Mouse (Mus musculus) midbrain, embryonic 16.5 days (tissue): ENCODE measurements around the gene Apba3. TPM values are rescaled to one million over a fixed set of nuclear protein-coding genes. Genes with fewer than 3 reads are reported as not detected.
A peak's percentile ranks its signal among the peaks of the same experiment; 100 is the strongest.

Source experiments
- ATAC-seq: fragments of 200-750 bp; cut with Nextera tagmentation; 2 replicates; pipeline ENCODE4 v1.8.0; 2017; ENCODE audit warnings: moderate TSS enrichment
- H3K27ac ChIP-seq: fragments of 300-500 bp; sonication (generic); 2 replicates; pipeline ENCODE4 v1.5.1; 2014; ENCODE audit warnings: mild to moderate bottlenecking, low read length, mixed read lengths
- H3K27me3 ChIP-seq: fragments of 300-500 bp; sonication (generic); 2 replicates; pipeline ENCODE4 v1.6.1; 2014; ENCODE audit warnings: low read depth, low read length, mixed read lengths; ENCODE audit not compliant: control insufficient read depth, insufficient read depth
- H3K36me3 ChIP-seq: fragments of 300-500 bp; sonication (generic); 2 replicates; pipeline ENCODE4 v1.6.1; 2014; ENCODE audit warnings: mild to moderate bottlenecking, low read length, moderate library complexity, mixed read lengths; ENCODE audit not compliant: control insufficient read depth, insufficient read depth
- H3K4me1 ChIP-seq: fragments of 300-500 bp; sonication (generic); 2 replicates; pipeline ENCODE4 v1.6.1; 2014; ENCODE audit warnings: mild to moderate bottlenecking, low read length, mixed read lengths; ENCODE audit not compliant: control insufficient read depth, insufficient read depth
- H3K4me2 ChIP-seq: fragments of 300-500 bp; sonication (generic); 2 replicates; pipeline ENCODE4 v1.6.1; 2014; ENCODE audit warnings: mild to moderate bottlenecking, low read length, mixed read lengths
- H3K4me3 ChIP-seq: fragments of 300-500 bp; sonication (generic); 2 replicates; pipeline ENCODE4 v1.5.1; 2014; ENCODE audit warnings: low read depth, mild to moderate bottlenecking, low read length, moderate library complexity, mixed read lengths
- H3K9ac ChIP-seq: fragments of 300-500 bp; sonication (generic); 2 replicates; pipeline ENCODE4 v1.6.1; 2014; ENCODE audit warnings: low read depth, low read length, mixed read lengths
- H3K9me3 ChIP-seq: fragments of 300-500 bp; sonication (generic); replicated peaks from 2 replicates; pipeline ENCODE4 v1.6.1; 2014; ENCODE audit warnings: mild to moderate bottlenecking, low read length, mixed read lengths; ENCODE audit not compliant: control insufficient read depth, poor library complexity, severe bottlenecking
- WGBS: fragments of 180-500 bp; shearing (Covaris S2); extraction: QIAGEN DNeasy Blood & Tissue Kit; methylation state at CpG from one replicate; pipeline ENCODE4 v1.1.7; 2014; 5-methylcytosine and 5-hydroxymethylcytosine counted together
- microRNA-seq: library from miRNA; unstranded; fragments of <30 nt; microRNA quantifications from one replicate; pipeline ENCODE4, GENCODE M21; 2017
- polyA plus RNA-seq: library from polyadenylated mRNA; unstranded; fragments of >200 nt; fragmentation: Nextera tagmentation; extraction: Ambion mirVana; gene quantifications from 2 replicates; pipeline ENCODE4 v1.2.1, GENCODE M21; 2015

Apba3 gene
- polyA plus RNA-seq, 1 experiment from 2014 or later = 33.8 TPM

- peak overlapping the region; percentile 78; the same call in 1 of the 2 replicates for H3K4me3 ChIP-seq
- no peak for ATAC-seq
- no peaks in the 10 kb centered on the region for H3K9me3 ChIP-seq
- H3K36me3 ChIP-seq = peaks cover 38% of the 10 kb centered on the region
- H3K4me1 ChIP-seq = peaks cover 21% of the 10 kb centered on the region
- peak overlapping the region; percentile 88 for H3K27ac ChIP-seq
- 46% methylated on average over 8 of the region's 8 CpGs for WGBS
- peak overlapping the region; percentile 68 for H3K4me2 ChIP-seq
- peak overlapping the region; percentile 59 for H3K9ac ChIP-seq
- no peaks in the 10 kb centered on the region for H3K27me3 ChIP-seq
Measured at GRCm38 (mm10) chr10:81319330-81319699, 52.6 kb downstream of the Apba3 start.

GRCm38 (mm10) chr10:81319741-81320549 is 53.2 kb downstream of the Apba3 start:
- H3K4me3 ChIP-seq = peak overlapping the region; percentile 78
- H3K4me1 ChIP-seq = peaks cover 21% of the 10 kb centered on the region
- peaks cover 42% of the 10 kb centered on the region for H3K36me3 ChIP-seq
- peak overlapping the region; percentile 68 for H3K4me2 ChIP-seq
- ATAC-seq = peak; percentile 47
- under 1% methylated on average over 38 of the region's 38 CpGs for WGBS
- peak overlapping the region; percentile 59 for H3K9ac ChIP-seq
- peak overlapping the region; percentile 88 for H3K27ac ChIP-seq
- no peaks in the 10 kb centered on the region for H3K9me3 ChIP-seq
- no peaks in the 10 kb centered on the region for H3K27me3 ChIP-seq

DNA sequence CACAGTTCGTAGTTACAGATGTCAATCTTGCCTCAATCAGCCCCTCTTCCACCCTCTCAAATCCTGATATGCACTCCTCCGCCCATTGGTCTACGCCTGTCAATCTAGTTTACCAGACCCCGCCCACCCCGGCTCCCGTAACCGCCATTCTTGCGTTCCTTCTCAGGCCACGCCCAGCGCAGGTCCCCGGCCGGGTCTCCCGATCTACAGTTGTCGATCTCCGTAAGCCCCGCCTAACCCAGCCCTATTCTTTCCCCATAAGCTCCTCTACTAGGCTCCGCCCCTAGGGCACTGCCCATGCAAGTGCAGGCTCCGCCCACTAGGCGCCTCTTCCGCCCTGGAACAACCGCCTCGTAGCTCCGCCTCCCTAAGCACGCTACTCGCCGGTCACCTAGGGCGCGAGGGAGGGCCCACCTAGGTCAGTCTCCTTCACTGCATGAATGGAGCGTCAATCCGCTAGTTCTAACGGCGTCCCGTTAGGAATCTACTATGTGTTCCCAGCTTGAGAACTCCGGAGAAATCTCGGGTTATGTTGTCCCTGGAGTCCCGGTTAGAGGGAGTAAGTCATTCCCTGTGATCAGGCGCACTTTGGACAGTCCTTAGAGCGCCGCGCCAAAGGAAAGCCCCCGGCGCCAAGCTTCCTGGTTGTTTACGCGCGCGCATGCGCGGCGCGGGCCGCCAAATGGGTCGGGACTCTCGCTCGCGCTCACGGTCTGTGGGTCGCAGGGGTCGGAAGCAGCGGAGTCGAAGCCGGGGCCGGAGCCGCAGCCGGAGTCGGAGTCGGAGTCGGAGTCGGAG is 54.0 kb downstream of the Apba3 start, which contains the start of gene Cactin:
Gene Cactin (plus strand): TSS at position 554 of the 798 bp plus-strand sequence.
- Histone ChIP-seq H3K4me2 (peak within 1 kb of the TSS; percentile 68), H3K27ac (peak within 1 kb of the TSS; percentile 88), H3K4me3 (peak within 1 kb of the TSS; percentile 78), H3K4me1 (peaks cover 21% of the 10 kb centered on the region), H3K27me3 (no peaks in the 10 kb centered on the region), H3K9ac (peak within 1 kb of the TSS; percentile 77), H3K9me3 (no peaks in the 10 kb centered on the region), H3K36me3 (peaks cover 41% of the 10 kb centered on the region)
- ATAC-seq = peak; percentile 92
- under 1% methylated on average over 68 of the region's 68 CpGs for WGBS

GRCm38 (mm10) chr10:81321436-81321835 is 54.7 kb downstream of the Apba3 start:
- H3K4me2 ChIP-seq = peak overlapping the region; percentile 68
- WGBS = 3% methylated on average over 19 of the region's 20 CpGs
- peaks cover 43% of the 10 kb centered on the region for H3K36me3 ChIP-seq

DNA sequence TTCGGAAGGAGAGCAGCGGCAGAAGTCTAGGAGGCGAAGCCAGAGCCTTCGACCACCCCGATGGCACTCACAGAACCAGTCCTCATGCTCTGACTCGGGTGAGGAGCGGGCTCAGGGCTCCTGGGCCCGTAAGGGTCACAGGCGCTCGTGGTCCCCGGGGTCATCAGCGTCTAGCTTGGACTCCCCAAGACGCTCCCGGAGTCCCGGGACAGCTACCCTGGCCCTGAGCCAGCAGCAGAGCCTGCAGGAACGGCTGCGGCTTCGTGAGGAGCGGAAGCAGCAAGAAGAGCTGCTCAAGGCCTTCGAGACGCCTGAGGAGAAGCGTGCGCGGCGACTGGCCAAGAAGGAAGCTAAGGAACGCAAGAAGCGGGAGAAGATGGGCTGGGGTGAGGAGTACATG is 55.7 kb downstream of the Apba3 start:
- no peak overlapping the region; the same call in 1 of the 2 replicates for H3K4me2 ChIP-seq
- no peaks in the 10 kb centered on the region for H3K9me3 ChIP-seq
- no peaks in the 10 kb centered on the region for H3K27me3 ChIP-seq
- H3K27ac ChIP-seq = no peak overlapping the region
- H3K4me1 ChIP-seq = peaks cover 21% of the 10 kb centered on the region
- no peak for ATAC-seq
- 95% methylated on average over 27 of the region's 27 CpGs for WGBS
- H3K9ac ChIP-seq = no peak overlapping the region
- H3K4me3 ChIP-seq = no peak overlapping the region
- H3K36me3 ChIP-seq = peaks cover 44% of the 10 kb centered on the region

More at GRCm38 (mm10) chr10:81321436-81321835, 54.7 kb downstream of the Apba3 start:
- Histone ChIP-seq H3K4me1 (peaks cover 21% of the 10 kb centered on the region), H3K9ac (peak overlapping the region; percentile 77), H3K4me3 (peak overlapping the region; percentile 78), H3K27me3 (no peaks in the 10 kb centered on the region), H3K27ac (peak overlapping the region; percentile 88), H3K9me3 (no peaks in the 10 kb centered on the region)
- ATAC-seq = peak; percentile 3

Small RNA genes within 50 kb of the gene (microRNA-seq; reads per million reads assigned to microRNA genes)
- 17.8 reads per million, percentile 36 among the genes with 10 or more reads in this experiment for gene Mir3057

Other genes with a start within 250 kb of the Apba3 start
- 71.7 and 88.1 TPM in 2 replicates for gene Diras1, start 241.3 kb upstream of the Apba3 start, polyA plus RNA-seq
- 52.8 and 55.7 TPM in 2 replicates for gene Slc39a3, start 229.5 kb upstream of the Apba3 start, polyA plus RNA-seq
- 324 and 340 TPM in 2 replicates for gene Sgta, start 206.8 kb upstream of the Apba3 start, polyA plus RNA-seq
- gene Thop1, start 196.9 kb upstream of the Apba3 start, polyA plus RNA-seq = 47.3 and 51.6 TPM in 2 replicates
- gene Creb3l3, start 168.1 kb upstream of the Apba3 start, polyA plus RNA-seq = 0.24 and 0.33 TPM in 2 replicates
- gene Map2k2, start 161.0 kb upstream of the Apba3 start, polyA plus RNA-seq = 227 and 233 TPM in 2 replicates
- 11.3 and 12.6 TPM in 2 replicates for gene Zbtb7a, start 131.7 kb upstream of the Apba3 start, polyA plus RNA-seq
- gene Pias4, start 99.0 kb upstream of the Apba3 start, polyA plus RNA-seq = 49.7 and 52.2 TPM in 2 replicates
- gene Eef2, start 90.3 kb upstream of the Apba3 start, polyA plus RNA-seq = 535 and 543 TPM in 2 replicates
- gene Dapk3, start 84.0 kb upstream of the Apba3 start, polyA plus RNA-seq = 52.5 and 58.3 TPM in 2 replicates
- gene 4930442H23Rik, start 83.1 kb upstream of the Apba3 start, polyA plus RNA-seq = not detected in 2 replicates
- gene Nmrk2, start 64.9 kb upstream of the Apba3 start, polyA plus RNA-seq = 0.19 TPM in 1 of 2 replicates, not detected in the other
- gene Atcay, start 36.1 kb upstream of the Apba3 start, polyA plus RNA-seq = 96.8 and 102 TPM in 2 replicates
- 26.5 and 31.0 TPM in 2 replicates for gene Zfr2, start 33.8 kb upstream of the Apba3 start, polyA plus RNA-seq
- 43.3 and 67.9 TPM in 2 replicates for gene Matk, start 14.0 kb upstream of the Apba3 start, polyA plus RNA-seq
- gene Mrpl54, start within 50 bp of the Apba3 start, polyA plus RNA-seq = 128 and 130 TPM in 2 replicates
- gene Tjp3, start 24.6 kb downstream of the Apba3 start, polyA plus RNA-seq = 9.2 and 10.1 TPM in 2 replicates
- 135 and 147 TPM in 2 replicates for gene Pip5k1c, start 26.0 kb downstream of the Apba3 start, polyA plus RNA-seq
- 27.6 and 28.3 TPM in 2 replicates for gene Cactin, start 54.1 kb downstream of the Apba3 start, polyA plus RNA-seq
- 4.8 and 5.2 TPM in 2 replicates for gene Tbxa2r, start 61.8 kb downstream of the Apba3 start, polyA plus RNA-seq
- not detected in 2 replicates for gene Gipc3, start 76.3 kb downstream of the Apba3 start, polyA plus RNA-seq
- 24.9 and 25.0 TPM in 2 replicates for gene Hmg20b, start 83.5 kb downstream of the Apba3 start, polyA plus RNA-seq
- 17.2 and 18.1 TPM in 2 replicates for gene Mfsd12, start 90.5 kb downstream of the Apba3 start, polyA plus RNA-seq
- gene 4930404N11Rik, start 98.9 kb downstream of the Apba3 start, polyA plus RNA-seq = 0.63 and 0.80 TPM in 2 replicates
- 145 and 146 TPM in 2 replicates for gene Fzr1, start 111.6 kb downstream of the Apba3 start, polyA plus RNA-seq
- gene Dohh, start 117.5 kb downstream of the Apba3 start, polyA plus RNA-seq = 77.5 and 86.2 TPM in 2 replicates
- gene Gm48551, start 117.5 kb downstream of the Apba3 start, polyA plus RNA-seq = 6.1 and 8.2 TPM in 2 replicates
- gene Gm48552, start 122.0 kb downstream of the Apba3 start, polyA plus RNA-seq = 2.3 and 3.3 TPM in 2 replicates
- gene Smim24, start 126.1 kb downstream of the Apba3 start, polyA plus RNA-seq = 1.2 and 1.4 TPM in 2 replicates
- gene Nfic, start 188.7 kb downstream of the Apba3 start, polyA plus RNA-seq = 15.4 and 17.2 TPM in 2 replicates
- gene Celf5, start 215.7 kb downstream of the Apba3 start, polyA plus RNA-seq = 88.3 and 103 TPM in 2 replicates
- gene Ncln, start 229.4 kb downstream of the Apba3 start, polyA plus RNA-seq = 61.1 and 61.3 TPM in 2 replicates
- 0.44 and 0.58 TPM in 2 replicates for gene S1pr4, start 233.2 kb downstream of the Apba3 start, polyA plus RNA-seq